Mouse (Mus musculus): ENCODE data around the gene Ankrd39. TPM values are rescaled to one million over a fixed set of nuclear protein-coding genes. Genes with fewer than 3 reads are reported as not detected.
A peak's percentile ranks its signal among the peaks of the same experiment; 100 is the strongest.

Ankrd39 gene
- total RNA-seq, 2 experiments from 2014 or later: 7.2 to 9.3 TPM

GRCm38 (mm10) chr1:36557457-36558011 is 10.3 kb upstream of the Ankrd39 start:
- DNase-seq: peak; percentile 92
- intact Hi-C loops (cut with DNase I): no loop called here
- no peak for TF ChIP-seq CTCF (IDR thresholded peaks at IDR 0.05)
- Histone ChIP-seq H3K27ac (peak overlapping the region; percentile 97), H3K4me3 (peak overlapping the region; percentile 91)

- peak overlapping the region; percentile 97 for H3K27ac ChIP-seq
- DNase-seq: peak; percentile 93
- peak overlapping the region; percentile 91 for H3K4me3 ChIP-seq
- intact Hi-C loops (cut with DNase I): no loop called here
- peak; percentile 99; the same call in 1 of the 2 replicates for TF ChIP-seq CTCF (IDR thresholded peaks at IDR 0.05)
Measured at GRCm38 (mm10) chr1:36556553-36557456, 9.6 kb upstream of the Ankrd39 start.

- DNase-seq: no peak
- intact Hi-C loops (cut with DNase I): no loop called here
- Histone ChIP-seq H3K27ac (peak overlapping the region; percentile 97), H3K4me3 (peak overlapping the region; percentile 91)
- no peak for TF ChIP-seq CTCF (IDR thresholded peaks at IDR 0.05)
Measured at GRCm38 (mm10) chr1:36555798-36556395, 8.7 kb upstream of the Ankrd39 start.

- intact Hi-C loops (cut with DNase I): no loop called here
- H3K4me3 ChIP-seq: peak overlapping the region; percentile 91
- no peak for DNase-seq
- no peak for TF ChIP-seq CTCF (IDR thresholded peaks at IDR 0.05)
- H3K27ac ChIP-seq: peak overlapping the region; percentile 97
Measured at GRCm38 (mm10) chr1:36554633-36555399, 7.6 kb upstream of the Ankrd39 start.

- TF ChIP-seq CTCF (IDR thresholded peaks at IDR 0.05): no peak
- peak; percentile 22 for DNase-seq
- intact Hi-C loops (cut with DNase I): no loop called here
- H3K4me3 ChIP-seq: no peak overlapping the region
- no peak overlapping the region; the same call in 1 of the 2 replicates for H3K27ac ChIP-seq
Measured at GRCm38 (mm10) chr1:36552506-36552905, 5.3 kb upstream of the Ankrd39 start.

GRCm38 (mm10) chr1:36551904-36552303 is 4.7 kb upstream of the Ankrd39 start:
- no peak overlapping the region; the same call in 1 of the 2 replicates for H3K27ac ChIP-seq
- intact Hi-C loops (cut with DNase I): no loop called here
- no peak for TF ChIP-seq CTCF (IDR thresholded peaks at IDR 0.05)
- no peak overlapping the region for H3K4me3 ChIP-seq
- DNase-seq: peak; percentile 26

GRCm38 (mm10) chr1:36550075-36550863 is 3.0 kb upstream of the Ankrd39 start:
- TF ChIP-seq CTCF (IDR thresholded peaks at IDR 0.05): no peak; the same call in 1 of the 2 replicates
- peak; percentile 22 for DNase-seq
- intact Hi-C loops (cut with DNase I): no loop called here
- Histone ChIP-seq H3K27ac (peak overlapping the region; percentile 81), H3K4me3 (no peak overlapping the region)

GRCm38 (mm10) chr1:36549491-36549890 is 2.2 kb upstream of the Ankrd39 start:
- peak; percentile 17 for DNase-seq
- Histone ChIP-seq H3K27ac (peak overlapping the region; percentile 81; the same call in 1 of the 2 replicates), H3K4me3 (peak overlapping the region; percentile 13)
- intact Hi-C loops (cut with DNase I): loop anchor here (5.0 kb wide), 1 partner anchor 68 kb away; no protein-coding TSS in a partner anchor
- TF ChIP-seq CTCF (IDR thresholded peaks at IDR 0.05): no peak

- DNase-seq: peak; percentile 18
- intact Hi-C loops (cut with DNase I): loop anchor here (5.0 kb wide), 1 partner anchor 69 kb away; no protein-coding TSS in a partner anchor
- no peak for TF ChIP-seq CTCF (IDR thresholded peaks at IDR 0.05)
- Histone ChIP-seq H3K4me3 (no peak overlapping the region), H3K27ac (peak overlapping the region; percentile 81)
Measured at GRCm38 (mm10) chr1:36548771-36549170, 1.5 kb upstream of the Ankrd39 start.

- no peak for TF ChIP-seq CTCF (IDR thresholded peaks at IDR 0.05)
- H3K4me3 ChIP-seq: no peak overlapping the region
- DNase-seq: peak; percentile 69
- H3K27ac ChIP-seq: peak overlapping the region; percentile 81
- intact Hi-C loops (cut with DNase I): loop anchor here (1.0 to 5.0 kb wide), 3 partner anchors 69 to 136 kb away; no protein-coding TSS in a partner anchor
Measured at GRCm38 (mm10) chr1:36547981-36548598, 845 bp upstream of the Ankrd39 start.

All from gastrocnemius, adult 2 months (tissue).